Mouse (Mus musculus) forebrain, postnatal 0 days (tissue): ENCODE data around the gene Ecsit. TPM values are rescaled to one million over a fixed set of nuclear protein-coding genes. Genes with fewer than 3 reads are reported as not detected.

ENCODE experiments used
- ATAC-seq: fragments of 200-750 bp; cut with Nextera tagmentation; 2 replicates; pipeline ENCODE4 v1.8.0; 2017; ENCODE audit warnings: mild to moderate bottlenecking, moderate library complexity
- DNase-seq: peaks from one replicate; pipeline ENCODE4 v3.0.0-alpha.2; 2015
- H3K27ac ChIP-seq: fragments of 300-500 bp; sonication (generic); 2 replicates; pipeline ENCODE4 v1.5.1; 2014; ENCODE audit warnings: low read depth, mild to moderate bottlenecking, antibody characterized with exemption, low read length, moderate library complexity, mixed read lengths
- H3K27me3 ChIP-seq: fragments of 300-500 bp; sonication (generic); 2 replicates; pipeline ENCODE4 v1.6.1; 2014; ENCODE audit warnings: mild to moderate bottlenecking, low read length, mixed read lengths; ENCODE audit not compliant: insufficient read depth
- H3K36me3 ChIP-seq: fragments of 300-500 bp; sonication (generic); 2 replicates; pipeline ENCODE4 v1.6.1; 2014; ENCODE audit warnings: mild to moderate bottlenecking, moderate library complexity; ENCODE audit not compliant: insufficient read depth
- H3K4me1 ChIP-seq: fragments of 300-500 bp; sonication (generic); 2 replicates; pipeline ENCODE4 v1.6.1; 2014; ENCODE audit warnings: antibody characterized with exemption; ENCODE audit not compliant: insufficient read depth
- H3K4me2 ChIP-seq: fragments of 300-500 bp; sonication (generic); 2 replicates; pipeline ENCODE4 v1.6.1; 2014; ENCODE audit warnings: low read depth, mild to moderate bottlenecking, moderate library complexity
- H3K4me3 ChIP-seq: fragments of 300-500 bp; sonication (generic); 2 replicates; pipeline ENCODE4 v1.5.1; 2014; ENCODE audit warnings: low read depth, low read length, mixed read lengths
- H3K9ac ChIP-seq: fragments of 300-500 bp; sonication (generic); 2 replicates; pipeline ENCODE4 v1.6.1; 2014; ENCODE audit warnings: mild to moderate bottlenecking
- H3K9me3 ChIP-seq: fragments of 300-500 bp; sonication (generic); 2 replicates; pipeline ENCODE4 v1.6.1; 2016; ENCODE audit warnings: low read length
- CTCF ChIP-seq: sonication (generic); IDR thresholded peaks from 2 replicates; pipeline ENCODE4 v1.5.1; 2016; ENCODE audit warnings: antibody characterized with exemption, control low read depth, low read depth
- WGBS: fragments of 180-500 bp; shearing (Covaris S2); extraction: QIAGEN DNeasy Blood & Tissue Kit; methylation state at CpG from one replicate; pipeline ENCODE4 v1.1.7; 2014; 5-methylcytosine and 5-hydroxymethylcytosine counted together
- polyA plus RNA-seq: library from polyadenylated mRNA; unstranded; fragments of >200 nt; fragmentation: Nextera tagmentation; extraction: Ambion mirVana; gene quantifications from 2 replicates; pipeline ENCODE4 v1.2.1, GENCODE M21; 2015
- total RNA-seq: library from RNA; depleted of rRNA; stranded (reverse); fragments of >200 nt; gene quantifications from 2 replicates; pipeline ENCODE4 v1.2.3, GENCODE M21; 2014; rRNA removed

Ecsit gene
- total RNA-seq (55.2 and 59.2 TPM in 2 replicates), polyA plus RNA-seq (64.1 and 64.7 TPM in 2 replicates)

GRCm38 (mm10) chr9:22085022-22085834 lies at the start of gene Ecsit:
Gene Ecsit, minus strand, starts transcription at chr9:22085438.
- WGBS: 1% methylated on average over 48 of the region's 48 CpGs
- Histone ChIP-seq H3K4me1 (peaks cover 5% of the 10 kb centered on the region), H3K36me3 (0 out of 2 replicates have a peak, but pooled peaks cover 4% of the 10 kb centered on the region), H3K4me3 (peak within 1 kb of the TSS; percentile 63), H3K9me3 (no peaks in the 10 kb centered on the region), H3K9ac (peak within 1 kb of the TSS; percentile 72), H3K27ac (peak within 1 kb of the TSS; percentile 76), H3K4me2 (peak within 1 kb of the TSS; percentile 60), H3K27me3 (no peaks in the 10 kb centered on the region)
- no peak for TF ChIP-seq CTCF
- ATAC-seq: peak; percentile 100
- DNase-seq: peak; percentile 96

DNA sequence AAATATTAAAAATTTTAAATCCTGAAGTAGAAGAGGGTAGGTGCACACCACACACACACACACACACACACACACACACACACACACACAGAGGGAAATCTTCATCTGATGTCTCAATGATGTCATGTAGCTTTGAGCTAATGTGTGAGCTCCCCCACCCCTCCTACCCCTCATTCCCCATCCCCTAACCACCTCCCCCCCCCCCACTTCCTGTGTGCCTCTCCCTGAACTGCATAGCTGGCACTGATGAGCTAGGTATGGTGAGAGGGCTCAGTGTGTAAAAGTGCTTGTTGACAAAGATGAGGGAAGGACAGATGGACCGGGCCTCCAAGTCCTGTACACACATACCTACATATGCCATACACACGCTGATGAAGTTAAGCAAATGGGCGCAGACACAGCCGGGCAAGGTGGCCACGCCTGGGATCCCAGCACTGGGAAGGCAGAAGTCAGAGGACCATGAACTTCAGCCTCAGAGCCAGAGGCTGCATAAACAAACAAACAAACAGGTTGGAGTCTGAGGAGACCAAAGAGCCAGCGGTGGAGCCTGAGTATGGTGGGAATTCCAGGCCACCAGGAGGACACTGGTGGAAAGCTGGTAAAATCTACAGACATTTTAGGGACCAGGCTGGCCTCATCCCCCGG lies 49.1 kb upstream of the Ecsit start:
- Histone ChIP-seq H3K4me2 (no peak overlapping the region), H3K9me3 (no peaks in the 10 kb centered on the region), H3K4me1 (no peaks in the 10 kb centered on the region), H3K4me3 (no peak overlapping the region), H3K27ac (no peak overlapping the region), H3K27me3 (peaks cover 10% of the 10 kb centered on the region; the same call in 1 of the 2 replicates), H3K36me3 (no peaks in the 10 kb centered on the region), H3K9ac (no peak overlapping the region)
- DNase-seq (no peak), ATAC-seq (no peak)
- 93% methylated on average over 7 of the region's 7 CpGs for whole genome bisulfite sequencing
- no peak for TF ChIP-seq CTCF

DNA sequence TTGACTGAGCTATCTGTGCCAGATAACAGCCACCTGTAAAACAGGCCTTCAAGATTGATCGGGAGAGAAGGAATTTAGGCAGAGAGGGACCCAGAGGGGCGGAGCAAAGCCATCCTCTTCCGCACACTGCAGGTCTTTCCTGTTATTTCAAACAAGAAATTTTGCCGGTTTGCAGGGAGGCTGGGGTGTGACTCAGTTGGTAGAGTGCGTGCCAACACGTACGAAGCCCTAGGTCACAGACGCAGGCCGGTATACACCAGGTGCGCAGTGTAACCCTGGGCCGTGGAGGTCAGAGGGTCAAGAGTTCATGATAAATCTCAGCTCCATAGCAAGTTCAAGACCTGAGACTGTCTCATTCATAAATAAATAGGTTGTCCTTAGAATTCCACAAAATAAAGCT lies 47.0 kb upstream of the Ecsit start:
- 60% methylated on average over 11 of the region's 11 CpGs for WGBS
- H3K4me3 ChIP-seq: no peak overlapping the region
- no peak overlapping the region for H3K4me2 ChIP-seq

GRCm38 (mm10) chr9:22131226-22131981 lies 46.2 kb upstream of the Ecsit start:
- peak overlapping the region; percentile 16; the same call in 1 of the 2 replicates for H3K4me3 ChIP-seq
- WGBS: 4% methylated on average over 35 of the region's 35 CpGs
- no peaks in the 10 kb centered on the region for H3K9me3 ChIP-seq
- no peak for DNase-seq
- H3K4me2 ChIP-seq: 0 out of 2 replicates have a peak overlapping the region, but pooled peaks have one; percentile 10
- H3K27ac ChIP-seq: no peak overlapping the region
- TF ChIP-seq CTCF: no peak
- H3K9ac ChIP-seq: no peak overlapping the region
- no peak for ATAC-seq
- H3K4me1 ChIP-seq: no peaks in the 10 kb centered on the region
- no peaks in the 10 kb centered on the region for H3K36me3 ChIP-seq
- H3K27me3 ChIP-seq: peaks cover 10% of the 10 kb centered on the region

More for the DNA sequence above, 47.0 kb upstream of the Ecsit start:
- DNase-seq (no peak), ATAC-seq (no peak)
- Histone ChIP-seq H3K4me1 (no peaks in the 10 kb centered on the region), H3K36me3 (no peaks in the 10 kb centered on the region), H3K9ac (no peak overlapping the region), H3K27ac (no peak overlapping the region), H3K9me3 (no peaks in the 10 kb centered on the region), H3K27me3 (peaks cover 10% of the 10 kb centered on the region)
- TF ChIP-seq CTCF: no peak

DNA sequence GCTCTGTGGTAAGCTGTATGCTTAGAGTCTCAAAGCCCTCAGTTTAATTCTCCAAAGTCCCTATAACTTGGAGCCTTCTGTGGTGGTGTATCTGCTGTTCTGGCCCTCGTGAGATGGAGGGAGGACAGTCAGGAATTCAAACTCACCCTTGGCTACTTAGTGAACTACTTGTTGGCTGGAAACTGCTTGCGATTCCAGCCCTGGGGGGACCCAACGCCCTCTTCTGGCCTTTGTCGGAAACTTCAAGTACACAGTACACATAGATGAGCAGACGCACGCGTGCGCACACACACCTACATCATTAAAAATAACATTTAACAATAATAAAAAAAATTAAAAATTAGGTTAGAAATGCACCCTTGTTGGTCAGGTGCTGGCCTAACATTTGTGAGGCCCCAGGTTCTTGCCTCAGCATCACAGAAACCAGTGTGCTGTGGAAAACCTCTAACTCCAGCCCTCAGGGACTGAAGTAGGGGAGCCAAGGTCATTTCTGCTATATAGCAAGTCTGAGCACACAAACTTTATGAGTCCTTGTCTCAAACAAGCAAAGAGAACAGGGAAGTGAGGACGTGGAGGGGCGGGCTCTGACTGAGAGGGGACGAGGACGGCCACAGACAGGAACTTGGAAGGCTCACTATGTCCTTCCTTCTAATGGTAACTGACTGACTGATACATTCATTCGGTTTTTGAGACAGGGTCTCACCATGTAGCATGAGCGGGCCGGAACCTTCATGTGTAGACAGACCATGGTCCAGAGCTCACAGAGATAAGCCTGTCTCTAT lies 40.2 kb upstream of the Ecsit start:
- Histone ChIP-seq H3K36me3 (no peaks in the 10 kb centered on the region), H3K4me2 (no peak overlapping the region), H3K27ac (no peak overlapping the region), H3K9me3 (no peaks in the 10 kb centered on the region), H3K4me3 (no peak overlapping the region), H3K27me3 (no peaks in the 10 kb centered on the region; the same call in 1 of the 2 replicates), H3K9ac (no peak overlapping the region), H3K4me1 (no peaks in the 10 kb centered on the region)
- no peak for TF ChIP-seq CTCF
- DNase-seq (no peak), ATAC-seq (no peak)
- 92% methylated on average over 15 of the region's 15 CpGs for WGBS

GRCm38 (mm10) chr9:22124169-22124568 lies 38.9 kb upstream of the Ecsit start:
- no peak overlapping the region for H3K4me2 ChIP-seq
- WGBS: 80% methylated on average over 3 of the region's 3 CpGs
- H3K4me3 ChIP-seq: no peak overlapping the region
- no peaks in the 10 kb centered on the region; the same call in 1 of the 2 replicates for H3K27me3 ChIP-seq
- DNase-seq (no peak), ATAC-seq (no peak)
- H3K27ac ChIP-seq: no peak overlapping the region
- H3K36me3 ChIP-seq: no peaks in the 10 kb centered on the region
- H3K9ac ChIP-seq: no peak overlapping the region
- no peaks in the 10 kb centered on the region for H3K9me3 ChIP-seq
- H3K4me1 ChIP-seq: no peaks in the 10 kb centered on the region
- TF ChIP-seq CTCF: no peak
